Mouse (Mus musculus) midbrain, postnatal 0 days (tissue): ENCODE data around the gene Kpna1. TPM values are rescaled to one million over a fixed set of nuclear protein-coding genes. Genes with fewer than 3 reads are reported as not detected.

Experiments
- ATAC-seq: fragments of 200-750 bp; cut with Nextera tagmentation; 2 replicates; pipeline ENCODE4 v1.8.0; 2017; ENCODE audit warnings: moderate number of reproducible peaks, mild to moderate bottlenecking, moderate TSS enrichment, moderate library complexity; ENCODE audit not compliant: low FRiP score
- DNase-seq: peaks from one replicate; pipeline ENCODE4 v3.0.0-alpha.2; 2015; ENCODE audit warnings: low spot score
- H3K27ac ChIP-seq: fragments of 300-500 bp; sonication (generic); 2 replicates; pipeline ENCODE4 v1.5.1; 2014; ENCODE audit warnings: low read depth, mild to moderate bottlenecking, low read length, mixed read lengths
- H3K27me3 ChIP-seq: fragments of 300-500 bp; sonication (generic); 2 replicates; pipeline ENCODE4 v1.6.1; 2014; ENCODE audit warnings: low read length, control low read depth, mixed read lengths; ENCODE audit not compliant: insufficient read depth
- H3K36me3 ChIP-seq: fragments of 300-500 bp; sonication (generic); 2 replicates; pipeline ENCODE4 v1.6.1; 2014; ENCODE audit warnings: low read length, control low read depth, mixed read lengths; ENCODE audit not compliant: insufficient read depth
- H3K4me1 ChIP-seq: fragments of 300-500 bp; sonication (generic); 2 replicates; pipeline ENCODE4 v1.6.1; 2014; ENCODE audit warnings: mild to moderate bottlenecking, control low read depth, antibody characterized with exemption, low read length, mixed read lengths; ENCODE audit not compliant: insufficient read depth
- H3K4me2 ChIP-seq: fragments of 300-500 bp; sonication (generic); 2 replicates; pipeline ENCODE4 v1.6.1; 2014; ENCODE audit warnings: low read depth, mild to moderate bottlenecking, low read length, mixed read lengths; ENCODE audit not compliant: poor library complexity, severe bottlenecking
- H3K4me3 ChIP-seq: fragments of 300-500 bp; sonication (generic); 2 replicates; pipeline ENCODE4 v1.5.1; 2014; ENCODE audit warnings: low read depth, mild to moderate bottlenecking, low read length, moderate library complexity
- H3K9ac ChIP-seq: fragments of 300-500 bp; sonication (generic); replicated peaks from 2 replicates; pipeline ENCODE4 v1.6.1; 2014; ENCODE audit warnings: mild to moderate bottlenecking, low read length, moderate library complexity, mixed read lengths; ENCODE audit not compliant: poor library complexity, severe bottlenecking
- H3K9me3 ChIP-seq: fragments of 300-500 bp; sonication (generic); 2 replicates; pipeline ENCODE4 v1.6.1; 2016; ENCODE audit warnings: low read length, control low read depth
- CTCF ChIP-seq: IDR thresholded peaks from 2 replicates; pipeline ENCODE4 v1.5.1; 2016; ENCODE audit warnings: antibody characterized with exemption, mild to moderate bottlenecking
- WGBS: fragments of 180-500 bp; shearing (Covaris S2); extraction: QIAGEN DNeasy Blood & Tissue Kit; methylation state at CpG from one replicate; pipeline ENCODE4 v1.1.7; 2014; 5-methylcytosine and 5-hydroxymethylcytosine counted together
- polyA plus RNA-seq: library from polyadenylated mRNA; unstranded; fragments of >200 nt; fragmentation: Nextera tagmentation; extraction: Ambion mirVana; gene quantifications from 2 replicates; pipeline ENCODE4 v1.2.1, GENCODE M21; 2015
- total RNA-seq: library from RNA; depleted of rRNA; stranded (reverse); fragments of >200 nt; gene quantifications from 2 replicates; pipeline ENCODE4 v1.2.3, GENCODE M21; 2014

Gene Kpna1
- total and polyA plus RNA-seq, 2 experiments from 2014 or later = 61.6 to 68.5 TPM

DNA sequence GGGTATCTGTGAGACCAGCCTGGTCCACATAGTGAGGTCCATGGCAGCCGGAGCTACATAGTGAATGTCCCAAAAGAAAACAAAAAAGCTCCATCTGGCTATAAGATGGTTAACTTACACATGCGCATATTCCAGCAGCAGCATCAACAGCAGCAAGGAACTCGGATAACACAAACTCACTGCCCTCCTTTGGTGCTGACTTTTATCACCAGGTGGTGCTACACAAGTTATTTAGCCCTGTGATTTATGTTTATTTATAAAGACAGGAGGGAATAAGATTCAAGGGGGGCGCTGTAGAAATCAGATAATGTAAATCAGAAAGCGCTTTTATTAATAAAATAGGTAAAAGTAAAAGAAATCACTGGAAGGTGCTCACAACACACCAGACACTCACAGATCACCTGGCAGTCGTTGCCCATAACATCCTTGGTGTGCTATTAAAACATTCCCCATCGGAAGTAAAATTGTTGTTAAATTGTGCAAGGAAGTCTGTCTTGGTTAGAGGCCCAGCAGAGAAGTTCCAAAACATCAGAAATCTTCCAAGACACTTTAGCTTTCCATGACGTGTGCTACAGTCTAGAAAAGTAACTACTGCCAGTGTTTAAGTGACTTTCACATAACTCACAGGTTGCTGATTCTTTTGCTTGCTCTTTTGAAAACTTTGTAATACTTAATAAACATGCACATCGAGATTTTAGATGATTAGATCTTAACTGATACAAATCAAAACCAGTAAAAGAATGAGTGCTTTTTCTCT, 91.4 kb downstream of the Kpna1 start:
- 0 out of 2 replicates have a peak, but pooled peaks cover 2% of the 10 kb centered on the region for H3K4me1 ChIP-seq
- H3K4me3 ChIP-seq = peak overlapping the region; percentile 65; the same call in 1 of the 2 replicates
- no peaks in the 10 kb centered on the region for H3K9me3 ChIP-seq
- H3K27ac ChIP-seq = no peak overlapping the region
- H3K36me3 ChIP-seq = no peaks in the 10 kb centered on the region
- no peak overlapping the region for H3K9ac ChIP-seq
- H3K27me3 ChIP-seq = no peaks in the 10 kb centered on the region
- peak overlapping the region; percentile 78 for H3K4me2 ChIP-seq
- ATAC-seq = no peak
- DNase-seq = peak; percentile 27
- WGBS = 33% methylated on average over 9 of the region's 9 CpGs
- TF ChIP-seq CTCF = peak; percentile 66

DNA sequence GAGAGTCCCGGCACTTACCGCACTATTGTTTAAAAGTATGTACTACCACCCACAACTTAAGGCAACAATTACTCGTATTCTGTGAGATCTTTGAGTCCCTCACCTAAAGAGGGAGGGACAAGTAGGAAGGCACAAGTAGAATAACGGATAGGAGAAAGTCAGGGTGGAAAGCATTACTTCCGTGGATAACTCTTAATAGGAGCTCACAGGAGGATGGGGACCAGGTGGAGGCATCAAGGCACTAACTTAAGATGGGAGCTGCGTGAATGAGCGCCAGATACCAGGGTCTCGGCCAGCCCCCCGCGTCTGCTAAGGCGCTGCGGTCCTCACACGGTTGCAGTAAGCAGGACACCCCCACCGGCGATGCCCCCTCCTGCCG, 92.5 kb downstream of the Kpna1 start:
- peak overlapping the region; percentile 78 for H3K4me2 ChIP-seq
- no peak; the same call in 1 of the 2 replicates for ATAC-seq
- no peaks in the 10 kb centered on the region for H3K36me3 ChIP-seq
- H3K4me1 ChIP-seq = 0 out of 2 replicates have a peak, but pooled peaks cover 2% of the 10 kb centered on the region
- peak overlapping the region; percentile 65 for H3K4me3 ChIP-seq
- no peak for TF ChIP-seq CTCF
- DNase-seq = no peak
- no peaks in the 10 kb centered on the region for H3K9me3 ChIP-seq
- no peaks in the 10 kb centered on the region for H3K27me3 ChIP-seq
- 0% methylated on average over 13 of the region's 16 CpGs for WGBS
- peak overlapping the region; percentile 94 for H3K9ac ChIP-seq
- peak overlapping the region; percentile 98 for H3K27ac ChIP-seq

DNA sequence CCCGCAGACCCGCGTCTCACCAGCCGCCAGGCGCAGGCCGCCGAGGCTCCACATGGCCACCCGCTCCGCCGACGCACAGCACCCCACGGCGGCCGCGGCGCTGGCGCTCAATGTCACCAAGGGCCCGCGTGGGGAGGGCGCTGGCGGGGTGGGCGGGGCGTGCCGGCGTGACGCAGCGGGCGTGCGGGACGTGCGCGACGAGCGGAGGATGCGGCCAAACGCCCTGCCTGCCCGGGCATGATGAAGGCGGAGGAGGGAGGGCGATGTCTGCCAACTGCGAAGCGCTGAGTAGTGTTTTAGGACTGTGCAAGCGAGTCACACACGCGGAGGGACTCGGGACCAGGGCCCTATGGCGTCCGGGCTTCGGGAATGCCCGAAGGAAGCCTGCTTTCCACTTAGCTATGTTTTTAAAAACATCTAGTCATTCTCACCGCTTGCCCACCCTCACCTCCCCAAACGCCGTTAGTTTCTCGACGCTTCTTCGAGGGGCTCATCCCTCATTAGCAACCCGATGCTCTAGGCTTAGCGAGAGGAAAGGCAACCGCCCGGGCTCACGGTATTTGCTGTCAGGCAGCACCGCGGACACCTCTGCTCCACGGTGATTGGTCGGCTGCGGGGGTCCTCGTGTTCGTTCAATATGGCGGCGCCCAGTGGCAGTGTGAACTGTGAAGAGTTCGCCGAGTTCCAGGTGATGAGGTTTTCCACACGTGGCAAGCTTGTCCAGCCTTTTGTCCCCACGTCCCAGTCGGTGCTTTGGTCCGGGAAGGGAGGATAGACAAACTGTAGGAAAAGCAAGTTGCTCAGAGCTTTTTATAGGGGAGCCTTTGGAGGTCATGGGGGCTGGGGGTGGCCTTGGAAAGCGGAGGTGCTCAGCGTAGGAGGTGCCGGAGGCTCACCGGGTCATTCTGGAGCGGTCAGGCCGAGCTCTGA, 93.2 kb downstream of the Kpna1 start, which contains the start of the genes Fam162a and Ccdc58:
Fam162a (minus strand) TSS at position 145 of the 930 bp plus-strand sequence.
Ccdc58 (plus strand) TSS at position 236 of the 930 bp plus-strand sequence.
- DNase-seq (peak; percentile 92), ATAC-seq (peak; percentile 98)
- Histone ChIP-seq H3K27me3 (no peaks in the 10 kb centered on the region), H3K9ac (peak within 1 kb of the TSS; percentile 94), H3K27ac (peak within 1 kb of the TSS; percentile 98), H3K4me1 (0 out of 2 replicates have a peak, but pooled peaks cover 2% of the 10 kb centered on the region), H3K9me3 (no peaks in the 10 kb centered on the region), H3K4me3 (peak within 1 kb of the TSS; percentile 65), H3K4me2 (peak within 1 kb of the TSS; percentile 78), H3K36me3 (no peaks in the 10 kb centered on the region)
- TF ChIP-seq CTCF = peak; percentile 32
- 0% methylated on average over 71 of the region's 81 CpGs for WGBS

DNA sequence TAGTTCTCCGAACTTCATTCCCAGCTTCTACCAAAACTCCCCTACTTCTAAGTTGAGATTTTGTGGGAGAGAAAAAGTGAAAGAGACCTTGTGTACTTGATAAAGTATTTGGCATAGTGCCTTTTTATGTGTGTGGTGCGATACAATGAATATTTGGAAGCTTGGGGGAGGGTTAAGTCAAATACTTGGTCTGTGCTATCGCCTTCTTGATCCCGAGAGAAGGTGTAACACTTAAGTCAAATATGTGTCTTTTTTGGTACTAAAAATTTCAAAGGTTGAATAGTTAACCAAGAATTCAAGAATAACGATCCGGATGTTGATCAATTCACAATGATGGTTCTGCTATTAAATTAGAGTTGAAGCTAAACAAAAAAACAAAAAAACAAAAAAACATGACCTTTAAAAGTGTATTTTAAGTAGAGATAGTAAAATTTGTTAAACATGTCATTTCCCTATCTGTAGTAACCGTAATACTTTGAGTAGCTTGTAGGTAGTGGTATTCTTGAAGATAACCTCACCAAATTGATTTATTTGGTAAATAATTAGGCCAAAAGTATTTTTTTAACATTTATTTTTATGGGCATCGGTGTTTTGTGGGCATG, 94.0 kb downstream of the Kpna1 start:
- H3K36me3 ChIP-seq = no peaks in the 10 kb centered on the region
- no peak for TF ChIP-seq CTCF
- peak overlapping the region; percentile 94 for H3K9ac ChIP-seq
- H3K4me1 ChIP-seq = 0 out of 2 replicates have a peak, but pooled peaks cover 2% of the 10 kb centered on the region
- no peaks in the 10 kb centered on the region for H3K27me3 ChIP-seq
- H3K9me3 ChIP-seq = no peaks in the 10 kb centered on the region
- WGBS = 30% methylated on average over 8 of the region's 8 CpGs
- peak overlapping the region; percentile 98 for H3K27ac ChIP-seq
- H3K4me3 ChIP-seq = peak overlapping the region; percentile 65
- no peak for ATAC-seq
- no peak for DNase-seq
- H3K4me2 ChIP-seq = peak overlapping the region; percentile 78

DNA sequence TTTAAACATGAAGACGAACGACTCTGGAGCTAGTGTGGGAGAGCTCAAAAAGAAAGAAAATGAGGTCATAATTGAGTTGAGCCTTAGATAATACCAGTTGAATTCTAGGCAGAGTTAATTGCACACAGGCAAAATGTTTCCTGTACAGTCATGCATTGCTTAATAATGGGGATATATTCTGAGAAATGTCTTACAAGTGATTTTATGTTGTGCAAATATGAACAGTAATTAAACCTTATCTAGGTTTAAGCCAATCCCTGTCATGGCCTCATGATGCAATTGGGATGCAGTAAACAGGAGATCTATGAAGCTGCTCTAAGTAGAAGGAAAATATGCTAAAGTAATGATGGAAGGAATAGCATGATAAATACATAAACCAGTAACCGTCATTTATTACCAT, 96.2 kb downstream of the Kpna1 start:
- TF ChIP-seq CTCF = no peak
- Histone ChIP-seq H3K4me1 (0 out of 2 replicates have a peak, but pooled peaks cover 2% of the 10 kb centered on the region), H3K27me3 (no peaks in the 10 kb centered on the region), H3K4me3 (no peak overlapping the region), H3K9me3 (no peaks in the 10 kb centered on the region), H3K9ac (no peak overlapping the region), H3K27ac (no peak overlapping the region), H3K36me3 (no peaks in the 10 kb centered on the region), H3K4me2 (no peak overlapping the region)
- ATAC-seq (no peak), DNase-seq (no peak)
- 93% methylated on average over 3 of the region's 3 CpGs for WGBS
